Mouse (Mus musculus): ENCODE results near the gene Mrpl9.

The Mrpl9 gene

DNA sequence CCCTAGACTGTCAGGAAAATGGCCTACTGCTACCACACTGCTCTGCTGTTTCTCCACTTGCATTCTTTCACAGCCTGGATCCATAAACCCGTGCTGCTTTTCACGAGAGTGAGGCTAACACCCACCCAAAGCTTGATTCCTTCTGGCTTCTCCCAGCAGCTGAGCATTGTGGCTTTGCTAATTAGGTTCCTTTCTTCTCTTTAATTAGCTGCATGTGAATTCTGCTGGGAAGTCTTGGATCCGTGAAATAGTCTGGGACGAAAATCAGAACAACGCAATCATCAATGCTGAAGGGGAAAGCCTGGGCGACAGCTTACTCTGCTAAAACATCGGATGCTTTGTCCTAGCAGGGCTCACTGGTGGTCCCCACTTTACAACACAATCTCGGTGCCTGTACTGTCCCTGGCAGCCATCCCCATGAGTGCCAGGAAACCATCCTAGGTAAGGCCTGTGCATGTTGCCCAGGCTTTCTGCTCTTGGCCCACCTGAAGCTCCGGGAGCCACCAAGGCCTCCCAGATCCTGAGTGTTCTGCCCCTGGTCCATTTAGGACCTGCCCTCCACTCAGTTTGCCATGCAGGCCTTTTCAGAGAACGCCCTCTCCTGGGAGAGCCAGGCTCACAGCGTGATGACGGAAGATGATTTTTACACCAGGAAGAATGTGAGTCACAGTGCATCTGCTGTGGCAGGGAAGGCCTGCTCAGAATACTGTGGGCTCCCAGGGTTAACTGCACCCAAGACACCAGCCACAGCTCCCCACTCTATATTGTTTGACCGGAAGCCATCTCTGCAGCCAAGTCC, 22.7 kb downstream of the Mrpl9 start:
- peak in 1 of 2 experiments; percentile 49 for DNase-seq (ENCODE audit: low spot score in 2 of 2)

- no peak for DNase-seq (ENCODE audit: low spot score in 2 of 2)
These were observed 25.8 kb downstream of the Mrpl9 start for GRCm38 (mm10) chr3:94468931-94469330.

GRCm38 (mm10) chr3:94472447-94473114, 29.5 kb downstream of the Mrpl9 start:
- no peak for DNase-seq (ENCODE audit: low spot score in 2 of 2)

GRCm38 (mm10) chr3:94473115-94473505, 30.0 kb downstream of the Mrpl9 start:
- no peak for DNase-seq (ENCODE audit: low spot score in 2 of 2)

- DNase-seq (ENCODE audit: low spot score in 2 of 2), result no peak
These were observed 30.6 kb downstream of the Mrpl9 start for GRCm38 (mm10) chr3:94473567-94474232.

- DNase-seq (ENCODE audit: low spot score in 2 of 2), result no peak
These were observed 33.4 kb downstream of the Mrpl9 start for GRCm38 (mm10) chr3:94476301-94477035.

DNA sequence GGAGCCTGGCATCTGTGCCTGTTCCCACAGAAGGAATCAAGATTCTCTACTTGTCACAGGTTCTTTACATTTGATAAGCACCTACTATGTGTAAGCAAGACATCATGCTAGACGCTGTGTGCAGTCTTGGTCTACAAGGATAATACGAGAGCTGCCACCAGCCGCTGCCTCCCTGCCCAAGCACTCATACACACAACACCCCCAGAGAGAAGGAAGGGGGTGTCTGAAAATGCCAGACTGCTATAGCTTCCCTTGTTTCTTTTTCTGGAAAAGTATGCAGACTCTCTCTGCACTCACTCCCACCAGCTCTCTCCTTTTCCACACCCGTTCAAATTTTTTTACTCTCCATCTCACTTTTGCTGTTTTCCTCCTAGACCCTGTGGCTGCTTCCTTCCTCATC, 34.3 kb downstream of the Mrpl9 start:
- DNase-seq (ENCODE audit: low spot score in 2 of 2), result peak in 1 of 2 experiments; percentile 29

DNA sequence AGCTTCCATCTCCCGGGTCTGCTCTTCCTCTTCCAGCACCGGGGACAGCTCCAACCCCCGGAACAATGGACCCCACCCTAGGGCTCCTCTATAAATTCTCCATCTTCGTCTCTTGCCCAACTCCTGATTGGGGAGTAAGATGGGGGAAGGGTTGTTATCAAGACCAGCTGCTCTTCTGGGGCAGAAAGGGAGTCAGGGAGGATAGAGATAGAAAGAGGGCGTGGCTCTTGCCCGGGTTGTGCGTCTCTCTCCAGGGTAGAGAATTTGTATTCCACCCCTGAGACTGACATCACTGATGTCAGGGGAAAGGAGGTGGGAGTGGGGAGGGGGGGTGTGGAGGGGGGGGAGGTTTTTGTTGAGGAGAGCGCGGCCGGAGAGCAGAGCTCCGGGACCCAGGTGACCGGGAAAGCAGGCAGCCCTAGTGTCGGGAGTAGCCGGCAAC, 34.9 kb downstream of the Mrpl9 start, which contains the start of gene Celf3:
Celf3 (plus strand) TSS at position 315 of the 442 bp plus-strand sequence.
- no peak for DNase-seq (ENCODE audit: low spot score in 2 of 2)

- DNase-seq (ENCODE audit: low spot score in 2 of 2), result no peak
These were observed 35.6 kb downstream of the Mrpl9 start for GRCm38 (mm10) chr3:94478591-94479169.

DNA sequence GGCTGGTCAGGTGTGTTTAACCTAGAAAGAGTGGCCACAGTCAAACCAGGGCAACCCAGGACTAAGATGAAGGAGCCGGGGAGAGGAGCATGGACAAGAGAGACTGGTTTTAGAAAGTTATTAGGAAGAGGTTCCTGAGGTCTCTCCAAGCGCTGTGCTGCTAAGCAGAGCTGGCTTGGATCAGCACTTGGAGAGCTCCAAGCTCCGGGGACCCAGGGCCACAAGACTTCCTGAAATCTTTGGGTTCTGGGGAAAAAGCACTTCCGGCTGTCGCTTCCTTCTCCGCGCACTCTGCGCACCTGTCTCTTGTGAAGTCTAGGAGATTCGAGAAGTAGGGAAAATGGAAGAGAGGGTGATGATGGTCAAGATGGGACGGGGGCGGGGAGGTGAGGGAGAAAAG, 36.4 kb downstream of the Mrpl9 start:
- no peak for DNase-seq (ENCODE audit: low spot score in 2 of 2)

- no peak for DNase-seq (ENCODE audit: low spot score in 2 of 2)
These were observed 37.3 kb downstream of the Mrpl9 start, which contains the start of gene Riiad1 for GRCm38 (mm10) chr3:94480291-94480884. Riiad1 (minus strand) TSS chr3:94480341.

DNA sequence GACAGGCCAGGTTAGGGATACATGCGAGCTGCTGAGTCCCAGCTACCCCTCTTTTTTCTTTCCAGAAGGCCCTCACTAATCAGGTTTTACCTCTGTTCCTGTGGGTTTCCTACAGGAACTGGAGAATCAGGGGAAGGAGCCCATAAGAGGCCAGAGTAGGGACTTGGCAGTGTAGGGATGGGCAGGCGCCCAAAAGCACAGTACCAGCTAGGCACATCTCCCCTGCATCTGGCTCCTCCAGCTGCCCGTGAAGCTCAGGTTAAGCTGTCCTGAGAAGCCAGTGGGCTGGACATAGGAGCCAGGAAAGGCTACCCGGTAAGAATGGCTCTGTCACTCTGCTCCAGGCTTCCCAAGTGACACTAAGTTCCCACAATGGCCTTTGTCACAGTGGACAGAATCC, 38.3 kb downstream of the Mrpl9 start:
- no peak for DNase-seq (ENCODE audit: low spot score in 2 of 2)

DNA sequence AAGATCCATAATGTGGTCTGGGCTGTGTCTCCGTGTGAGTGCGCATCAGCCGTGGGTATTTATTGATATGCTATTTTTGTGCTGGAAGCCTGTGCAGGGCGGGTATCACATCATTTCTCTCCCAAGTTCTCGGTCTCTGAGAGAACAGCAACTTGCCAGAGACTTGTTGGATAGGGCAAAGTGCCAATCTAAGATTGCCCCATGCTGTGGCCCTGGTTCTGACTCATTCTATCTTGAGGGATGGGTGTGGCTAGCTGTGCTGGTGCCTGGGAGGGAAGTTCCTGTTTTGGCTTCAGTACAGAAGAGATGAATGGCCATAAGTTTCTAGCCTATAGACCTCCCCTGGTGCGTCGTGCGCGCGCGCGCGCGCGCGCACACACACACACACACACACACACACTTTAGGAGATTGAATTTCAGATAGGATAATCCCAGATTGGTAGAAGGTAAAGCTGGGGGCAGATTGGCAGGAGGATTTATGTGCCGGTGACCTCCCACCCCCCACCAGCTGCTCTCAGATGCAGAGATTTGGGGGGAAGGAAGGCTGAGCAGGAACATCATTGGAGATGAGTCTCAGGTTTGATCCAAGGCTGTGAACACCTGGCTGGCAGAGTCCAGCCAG, 39.8 kb downstream of the Mrpl9 start:
- DNase-seq (ENCODE audit: low spot score in 2 of 2), result peak in 1 of 2 experiments; percentile 27

GRCm38 (mm10) chr3:94483790-94484439, 40.8 kb downstream of the Mrpl9 start:
- DNase-seq (ENCODE audit: low spot score in 2 of 2), result peak; percentile 80 to 91

DNA sequence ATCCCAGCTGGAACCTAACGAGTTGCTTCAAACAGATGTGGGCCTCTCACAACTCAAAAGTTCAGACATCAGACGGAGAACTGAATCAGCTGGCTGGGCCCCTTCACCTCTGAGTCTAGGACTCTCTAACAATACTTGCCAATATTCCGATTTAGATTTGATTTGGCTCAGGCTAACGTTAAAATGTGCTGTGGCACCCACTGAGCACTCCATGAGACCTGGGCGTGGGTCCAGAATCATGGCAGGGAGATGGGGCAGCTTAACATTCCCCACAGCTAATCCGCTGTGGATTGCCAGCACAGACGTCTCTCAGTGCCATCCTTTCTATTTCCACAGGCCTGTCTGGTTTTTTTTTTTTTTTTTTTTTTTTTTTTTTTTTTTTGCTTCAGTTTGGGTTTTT, 42.8 kb downstream of the Mrpl9 start:
- no peak for DNase-seq (ENCODE audit: low spot score in 2 of 2)

- peak in 1 of 2 experiments; percentile 35 for DNase-seq (ENCODE audit: low spot score in 2 of 2)
These were observed 44.5 kb downstream of the Mrpl9 start for GRCm38 (mm10) chr3:94487581-94487980.

GRCm38 (mm10) chr3:94497162-94497561, 54.0 kb downstream of the Mrpl9 start:
- no peak for DNase-seq (ENCODE audit: low spot score in 2 of 2)
